Mouse (Mus musculus): ENCODE data around the gene Pdcd4.

- TF ChIP-seq CTCF (IDR thresholded peaks at IDR 0.05; ENCODE audit: extremely low read depth, insufficient read depth, insufficient read length, insufficient replicate concordance) (no peak), POLR2A (IDR thresholded peaks at IDR 0.05; ENCODE audit: low read depth, low read length) (no peak)
Observed at GRCm38 (mm10) chr19:53933050-53933449, 41.0 kb downstream of the Pdcd4 start.
